In genomic region chr10:34341014-34341413, GRCm38 (mm10) we compare ENCODE assay signal across 31 mouse cellular contexts. TPM values are rescaled to one million over a fixed set of nuclear protein-coding genes. Genes with fewer than 3 reads are reported as not detected.
"Had no signal": no experiment of that assay in that cellular context is flagged by ENCODE, and none has a peak within 500 bp of the region (broad histone marks: within the 10 kb centered on the region; RNA-seq: fewer than 3 reads in every experiment).

No protein-coding gene starts in this region.

- H3K27me3 ChIP-seq: limb, embryonic 12.5 days; limb, embryonic 13.5 days; limb, embryonic 15.5 days; liver, embryonic 12.5 days; liver, embryonic 13.5 days; liver, embryonic 15.5 days; lung, embryonic 15.5 days; megakaryocyte, embryonic 14.5 days; midbrain, embryonic 12.5 days; midbrain, embryonic 13.5 days; midbrain, embryonic 15.5 days; neural tube, embryonic 12.5 days; neural tube, embryonic 13.5 days had no signal

- H3K4me1 ChIP-seq: limb, embryonic 10.5 days; limb, embryonic 12.5 days; limb, embryonic 13.5 days; limb, embryonic 15.5 days; liver, embryonic 12.5 days; liver, embryonic 13.5 days; liver, embryonic 15.5 days; lung, embryonic 15.5 days; midbrain, embryonic 10.5 days; midbrain, embryonic 12.5 days; midbrain, embryonic 13.5 days; midbrain, embryonic 15.5 days; neural tube, embryonic 12.5 days; neural tube, embryonic 13.5 days had no signal

- H3K27ac ChIP-seq: left cerebral cortex, adult 2 months; limb, embryonic 10.5 days; limb, embryonic 12.5 days; limb, embryonic 13.5 days; limb, embryonic 15.5 days; liver, embryonic 12.5 days; liver, embryonic 13.5 days; liver, embryonic 14.5 days; liver, embryonic 15.5 days; lung, embryonic 15.5 days; macrophage; midbrain, embryonic 10.5 days; midbrain, embryonic 12.5 days; midbrain, embryonic 13.5 days; midbrain, embryonic 15.5 days; neural tube, embryonic 12.5 days; neural tube, embryonic 13.5 days had no signal

- H3K9me3 ChIP-seq: limb, embryonic 10.5 days; limb, embryonic 12.5 days; limb, embryonic 13.5 days; limb, embryonic 15.5 days; liver, embryonic 12.5 days; liver, embryonic 13.5 days; liver, embryonic 15.5 days; lung, embryonic 15.5 days; megakaryocyte, embryonic 14.5 days; midbrain, embryonic 10.5 days; midbrain, embryonic 12.5 days; midbrain, embryonic 13.5 days; midbrain, embryonic 15.5 days; neural tube, embryonic 12.5 days; neural tube, embryonic 13.5 days had no signal

- H3K9ac ChIP-seq: limb, embryonic 12.5 days; limb, embryonic 13.5 days; limb, embryonic 15.5 days; liver, embryonic 12.5 days; liver, embryonic 13.5 days; liver, embryonic 14.5 days; liver, embryonic 15.5 days; liver, postnatal 0 days; lung, embryonic 15.5 days; midbrain, embryonic 12.5 days; midbrain, embryonic 13.5 days; midbrain, embryonic 15.5 days; neural tube, embryonic 12.5 days; neural tube, embryonic 13.5 days had no signal

- H3K4me2 ChIP-seq: limb, embryonic 12.5 days; limb, embryonic 13.5 days; limb, embryonic 15.5 days; liver, embryonic 11.5 days; liver, embryonic 12.5 days; liver, embryonic 13.5 days; liver, embryonic 15.5 days; lung, embryonic 15.5 days; midbrain, embryonic 11.5 days; midbrain, embryonic 12.5 days; midbrain, embryonic 13.5 days; midbrain, embryonic 15.5 days; neural tube, embryonic 12.5 days; neural tube, embryonic 13.5 days had no signal

- H3K4me3 ChIP-seq: left cerebral cortex, adult 2 months; limb, embryonic 10.5 days; limb, embryonic 12.5 days; limb, embryonic 13.5 days; limb, embryonic 15.5 days; liver, embryonic 12.5 days; liver, embryonic 13.5 days; liver, embryonic 15.5 days; lung, embryonic 15.5 days; megakaryocyte, embryonic 14.5 days; midbrain, embryonic 10.5 days; midbrain, embryonic 12.5 days; midbrain, embryonic 13.5 days; midbrain, embryonic 15.5 days; myocyte; neural tube, embryonic 12.5 days; neural tube, embryonic 13.5 days had no signal

- DNase-seq: left cerebral cortex, postnatal 4 days; liver; liver, embryonic 13.5 days; liver, postnatal 0 days; lung, adult 2 months; lung, postnatal 36 days; lung, postnatal 4 days; midbrain, embryonic 14.5 days had no signal

- ATAC-seq: liver, embryonic 12.5 days; liver, postnatal 0 days; midbrain, embryonic 13.5 days; midbrain, embryonic 15.5 days; midbrain, embryonic 16.5 days had no signal

- H3K36me3 ChIP-seq: limb, embryonic 10.5 days; limb, embryonic 12.5 days; limb, embryonic 13.5 days; limb, embryonic 15.5 days; liver, embryonic 12.5 days; liver, embryonic 13.5 days; liver, embryonic 15.5 days; lung, embryonic 15.5 days; midbrain, embryonic 10.5 days; midbrain, embryonic 12.5 days; midbrain, embryonic 13.5 days; midbrain, embryonic 15.5 days; neural tube, embryonic 12.5 days; neural tube, embryonic 13.5 days had no signal

RNA-seq across cellular contexts. Expression of gene Col10a1, which starts 48.8 kb away (rescaled TPM):
- polyA plus RNA-seq: liver, adult 2 months; macrophage; midbrain, embryonic 10.5 days; midbrain, embryonic 11.5 days; neural tube, embryonic 11.5 days; neural tube, embryonic 13.5 days had no signal
